Mouse (Mus musculus) gastrocnemius, postnatal 14 days (tissue): ENCODE measurements around the gene Ankrd35. TPM values are rescaled to one million over a fixed set of nuclear protein-coding genes. Genes with fewer than 3 reads are reported as not detected.

ENCODE experiments used
- DNase-seq: peaks from one replicate; pipeline ENCODE4 v3.0.0; 2021; ENCODE audit warnings: mixed read lengths
- intact Hi-C: fragments of 180-260 bp; cut with DNase I; formaldehyde crosslinking; loops from one replicate; pipeline ENCODE4 v1.15.1; 2025; ENCODE audit warnings: low total_unique reads
- total RNA-seq, 2 experiments: library from RNA; stranded (reverse); gene quantifications; 2 replicates each; pipeline ENCODE4 v1.2.3; 2021

Ankrd35 gene
- total RNA-seq, 2 experiments from 2014 or later, result 1.0 to 2.3 TPM

DNA sequence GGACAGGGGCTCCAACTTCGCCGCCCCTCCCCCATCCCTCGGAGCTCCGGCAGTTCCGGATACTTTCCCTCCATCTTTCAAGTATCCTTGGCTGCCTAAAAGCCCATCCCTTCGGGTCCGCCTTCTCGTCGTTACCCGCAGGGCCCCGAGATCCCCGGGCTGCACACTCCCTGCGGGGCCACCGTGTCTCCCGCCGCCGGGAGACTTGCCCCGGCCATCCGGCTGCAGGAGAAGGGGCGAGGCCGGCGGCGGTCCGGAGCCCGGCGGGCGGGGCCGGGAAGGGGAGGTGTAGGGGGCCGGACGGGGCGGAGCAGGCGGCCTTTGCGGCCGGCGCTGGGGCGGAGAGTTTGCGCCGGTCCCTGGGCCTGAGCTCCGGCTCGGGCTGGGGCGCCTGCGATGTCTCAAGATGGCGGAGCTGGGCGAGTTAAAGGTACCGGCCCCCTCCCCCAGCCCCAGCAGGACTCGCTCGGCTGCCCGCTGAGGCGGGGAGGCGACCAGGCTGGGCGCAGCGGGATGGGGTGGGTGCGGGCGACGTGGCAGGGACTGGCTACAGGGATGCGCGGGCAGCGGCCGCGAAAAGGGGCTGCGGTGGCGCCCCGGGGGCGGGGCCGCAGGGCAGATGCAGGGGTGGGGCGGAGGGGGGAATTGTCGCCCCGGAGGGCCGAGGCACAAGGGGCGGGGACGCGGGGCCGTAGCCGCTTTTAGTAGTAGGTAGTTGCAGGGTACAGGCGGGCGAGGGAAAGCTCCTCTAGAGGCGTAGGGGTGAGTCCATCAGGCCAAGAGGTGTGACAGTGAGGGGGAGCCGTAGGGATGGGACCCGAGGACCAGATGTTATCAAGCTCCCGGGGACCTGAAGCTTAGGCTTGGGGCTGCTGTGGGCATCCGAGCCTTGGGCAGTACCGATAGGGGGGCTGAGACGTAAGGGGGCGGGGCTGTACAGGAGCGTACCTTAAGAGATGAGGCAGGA, 27.1 kb downstream of the Ankrd35 start:
- intact Hi-C loops, result no loop called here

GRCm38 (mm10) chr3:96698993-96699690, 29.2 kb downstream of the Ankrd35 start:
- no peak for DNase-seq
- intact Hi-C loops, result no loop called here

More for the DNA sequence above, 27.1 kb downstream of the Ankrd35 start:
- DNase-seq, result peak; percentile 94

- no peak for DNase-seq
- intact Hi-C loops, result loop anchor here (10.0 kb wide), 1 partner anchor 156 kb away; no protein-coding TSS in a partner anchor
Observed at GRCm38 (mm10) chr3:96700376-96700775, 30.4 kb downstream of the Ankrd35 start.

- intact Hi-C loops, result loop anchor here (10.0 kb wide), 1 partner anchor 156 kb away; no protein-coding TSS in a partner anchor
- DNase-seq, result no peak
Observed at GRCm38 (mm10) chr3:96701003-96701402, 31.1 kb downstream of the Ankrd35 start.

- intact Hi-C loops, result loop anchor here (10.0 kb wide), 1 partner anchor 160 kb away; no protein-coding TSS in a partner anchor
- DNase-seq, result no peak
Observed at GRCm38 (mm10) chr3:96704778-96705177, 34.8 kb downstream of the Ankrd35 start.

DNA sequence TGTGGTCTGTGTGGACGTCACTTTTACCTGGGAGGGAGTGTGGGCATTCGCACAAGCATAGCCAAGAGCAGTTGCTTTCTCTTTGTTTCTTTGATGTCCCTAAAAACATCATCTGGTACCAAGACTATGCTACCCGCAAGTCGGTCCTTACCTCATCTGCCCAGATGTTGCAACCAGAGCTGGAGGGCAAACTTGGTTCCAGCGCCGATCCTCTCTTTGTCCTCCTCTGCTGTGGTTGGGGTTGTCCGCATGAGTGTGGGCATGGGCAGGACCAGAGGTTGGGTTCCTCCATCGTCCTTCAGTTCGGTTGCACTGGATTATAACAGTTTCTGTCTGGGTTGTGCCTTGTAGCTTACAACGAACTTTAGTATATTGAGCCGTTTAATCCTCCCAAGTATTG, 36.3 kb downstream of the Ankrd35 start:
- no peak for DNase-seq
- intact Hi-C loops, result loop anchor here (10.0 kb wide), 1 partner anchor 161 kb away; no protein-coding TSS in a partner anchor

- intact Hi-C loops, result loop anchor here (10.0 kb wide), 1 partner anchor 162 kb away; no protein-coding TSS in a partner anchor
Observed at GRCm38 (mm10) chr3:96706984-96707383, 37.1 kb downstream of the Ankrd35 start.

GRCm38 (mm10) chr3:96707903-96708683, 38.2 kb downstream of the Ankrd35 start, which contains the start of gene Nudt17:
Gene Nudt17, minus strand, starts transcription at chr3:96708562.
- peak; percentile 86 for DNase-seq
- intact Hi-C loops, result loop anchor here (10.0 kb wide), 1 partner anchor 163 kb away; no protein-coding TSS in a partner anchor

More at GRCm38 (mm10) chr3:96706984-96707383, 37.1 kb downstream of the Ankrd35 start:
- DNase-seq, result no peak

- intact Hi-C loops, result loop anchor here (10.0 kb wide), 1 partner anchor 164 kb away; no protein-coding TSS in a partner anchor
- DNase-seq, result no peak
Observed at GRCm38 (mm10) chr3:96708684-96709064, 38.7 kb downstream of the Ankrd35 start.

GRCm38 (mm10) chr3:96714286-96714685, 44.4 kb downstream of the Ankrd35 start:
- intact Hi-C loops, result no loop called here

GRCm38 (mm10) chr3:96715854-96716253, 45.9 kb downstream of the Ankrd35 start:
- intact Hi-C loops, result no loop called here
- no peak for DNase-seq

More at GRCm38 (mm10) chr3:96714286-96714685, 44.4 kb downstream of the Ankrd35 start:
- no peak for DNase-seq

GRCm38 (mm10) chr3:96719173-96719572, 49.2 kb downstream of the Ankrd35 start:
- DNase-seq, result peak; percentile 40
- intact Hi-C loops, result no loop called here

DNA sequence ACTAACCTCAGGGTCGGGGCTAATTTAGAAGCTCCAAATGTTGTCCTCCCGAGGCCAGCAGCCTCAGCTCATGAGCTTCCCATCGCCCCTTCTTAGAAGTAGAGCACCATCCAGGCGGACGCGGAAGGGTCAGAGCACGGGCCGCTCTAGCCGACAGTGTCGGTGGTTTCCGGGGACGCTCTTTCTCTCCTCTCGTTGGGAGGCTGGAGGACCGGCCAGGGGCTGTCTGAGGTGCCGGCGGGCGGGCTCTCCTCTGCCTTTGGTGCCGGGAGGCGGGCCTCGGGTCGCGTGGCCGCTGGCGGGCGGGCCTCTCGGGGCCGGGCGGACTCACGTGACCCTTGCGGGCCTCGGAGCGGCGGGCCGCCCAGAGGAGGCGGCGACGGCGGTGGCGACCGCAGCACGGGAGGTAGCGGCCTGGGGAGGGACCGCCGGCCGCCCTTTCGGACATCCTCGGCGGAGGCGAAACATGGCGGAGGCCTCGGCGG, 57.5 kb downstream of the Ankrd35 start, which contains the start of the genes Polr3c and Rnf115:
Gene Polr3c, minus strand, starts transcription at position 286 of the 485 bp plus-strand sequence.
Gene Rnf115, plus strand, starts transcription at position 322 of the 485 bp plus-strand sequence.
- intact Hi-C loops, result no loop called here
- DNase-seq, result peak; percentile 98

DNA sequence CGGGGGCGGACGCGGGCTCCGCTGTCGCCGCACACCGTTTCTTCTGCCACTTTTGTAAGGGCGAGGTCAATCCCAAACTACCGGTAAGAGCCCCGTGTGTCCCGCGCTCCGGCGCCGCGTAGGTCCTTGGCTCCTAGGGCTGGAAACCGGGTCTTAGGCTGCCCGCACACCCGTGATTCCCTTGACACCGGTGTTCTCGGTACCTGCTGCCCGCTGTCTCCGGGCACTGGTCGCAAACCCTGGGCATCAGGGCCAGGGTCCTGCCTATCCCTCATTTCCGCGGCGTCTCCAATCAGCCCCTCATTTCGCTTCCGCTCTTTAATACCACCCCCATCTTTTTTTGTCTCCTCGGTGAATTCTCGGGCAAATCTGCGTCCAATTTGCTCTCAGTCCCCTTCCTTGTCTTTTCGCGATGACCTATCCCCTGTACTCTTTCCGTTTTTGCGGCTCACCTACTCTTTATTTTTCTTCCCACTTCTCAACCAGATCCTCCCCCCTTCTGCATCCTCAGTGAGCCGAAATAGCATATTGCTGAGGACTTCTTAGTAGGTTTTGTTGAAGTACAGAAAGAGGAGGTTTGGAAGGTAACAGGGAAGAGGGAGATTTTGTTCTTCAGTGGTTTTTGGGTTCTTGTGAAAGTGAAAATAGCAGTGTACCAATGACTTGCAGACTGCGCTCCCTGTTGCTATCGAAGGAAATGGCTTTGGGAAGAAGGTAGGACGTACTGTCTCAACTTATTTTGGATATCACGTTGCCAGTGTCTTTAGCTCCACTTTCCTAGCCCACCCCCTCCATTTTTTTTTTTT, 58.1 kb downstream of the Ankrd35 start:
- intact Hi-C loops, result no loop called here
- no peak for DNase-seq

DNA sequence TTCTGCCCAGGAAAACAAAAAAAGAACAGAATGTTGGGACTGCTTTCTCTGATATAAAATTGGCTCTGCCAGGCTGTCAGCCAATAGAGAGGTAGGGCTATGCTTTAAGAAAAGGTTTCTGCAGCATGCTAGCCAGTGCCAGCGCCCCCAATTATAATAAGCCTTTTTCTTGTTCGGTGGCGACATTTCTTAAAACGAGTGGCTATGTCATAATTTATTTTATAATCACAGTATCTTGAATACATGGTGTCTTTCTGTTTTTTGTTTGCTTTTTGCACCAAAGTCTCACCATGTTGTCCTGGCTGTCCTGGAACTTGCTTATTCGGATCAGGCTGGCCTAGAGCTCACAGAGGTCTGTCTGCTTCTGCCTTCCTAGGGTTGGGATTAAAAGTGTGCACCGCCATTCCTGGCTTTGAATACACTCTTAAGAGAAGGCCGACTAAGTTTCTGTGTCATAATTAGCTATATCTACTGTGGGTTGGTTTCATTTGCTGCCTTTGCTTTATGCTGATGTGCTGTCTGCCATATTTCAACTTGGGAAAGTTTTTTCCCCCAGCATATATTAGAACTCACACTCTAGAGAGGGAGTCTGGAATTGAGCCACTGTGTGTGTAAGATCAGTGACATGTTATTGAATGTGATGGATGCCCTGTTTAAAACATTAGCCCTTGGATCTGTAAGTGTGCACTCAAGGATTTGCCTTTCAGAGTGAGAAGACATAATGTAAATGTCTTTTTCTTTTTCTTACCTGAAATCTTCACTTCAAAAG, 58.9 kb downstream of the Ankrd35 start:
- intact Hi-C loops, result no loop called here
- no peak for DNase-seq

DNA sequence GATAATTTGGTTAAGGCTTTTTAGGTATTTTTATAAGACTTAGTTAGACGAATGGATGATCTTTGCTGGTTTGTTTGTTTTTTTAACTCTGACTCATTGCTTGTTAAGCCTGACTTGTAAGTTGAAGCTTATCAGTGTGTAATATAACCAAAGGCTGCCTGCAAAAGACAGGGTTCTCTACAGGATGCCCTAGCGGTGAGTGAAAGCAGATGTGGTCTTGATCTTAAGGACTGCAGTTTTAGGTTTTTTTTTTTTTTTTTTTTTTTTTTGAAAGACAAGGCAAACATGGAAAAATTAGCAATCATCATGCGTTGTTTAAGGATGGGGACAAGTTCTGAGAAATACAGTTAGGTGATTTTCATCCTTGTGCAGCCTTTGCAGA, 59.5 kb downstream of the Ankrd35 start:
- intact Hi-C loops, result no loop called here
- no peak for DNase-seq

DNA sequence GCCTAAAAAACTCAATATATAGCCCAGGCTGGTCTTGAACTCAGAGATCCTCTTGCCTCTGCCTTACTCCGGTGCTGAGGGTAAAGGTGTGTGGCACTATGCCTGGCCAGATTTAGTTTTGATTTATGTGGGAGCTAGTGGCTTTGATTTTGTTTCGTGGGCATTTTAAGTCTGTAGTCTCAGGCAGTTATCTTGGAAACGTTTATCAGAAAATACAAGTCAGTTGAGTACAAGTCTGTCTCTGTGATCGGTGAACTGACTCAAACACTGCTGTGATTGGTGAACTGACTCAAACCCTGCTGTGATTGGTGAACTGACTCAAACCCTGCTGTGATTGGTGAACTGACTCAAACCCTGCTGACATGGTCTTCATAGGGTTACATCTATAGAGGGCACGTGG, 60.9 kb downstream of the Ankrd35 start:
- intact Hi-C loops, result no loop called here
- no peak for DNase-seq
